ENCODE assay signal across 11 mouse cellular contexts in genomic region chr19:7055173-7055572, GRCm38 (mm10). TPM values are rescaled to one million over a fixed set of nuclear protein-coding genes. Genes with fewer than 3 reads are reported as not detected.
DNase-seq lines count a peak whose midpoint lies in the region; ATAC-seq and TF ChIP-seq lines count a peak whose summit lies in the region.
"Had no signal": no experiment of that assay in that cellular context is flagged by ENCODE, and none has a peak within 500 bp of the region (broad histone marks: within the 10 kb centered on the region; RNA-seq: fewer than 3 reads in every experiment).

No protein-coding gene starts in this region.

- H3K9me3 ChIP-seq in lung, embryonic 14.5 days (ENCODE audit: low read depth, low read length) = no peaks in the 10 kb centered on the region
- H3K9me3 ChIP-seq in intestine, embryonic 15.5 days = no peaks in the 10 kb centered on the region
- H3K9me3 ChIP-seq: neural tube, embryonic 15.5 days had no signal

- no peak overlapping the region for H3K4me2 ChIP-seq in lung, embryonic 14.5 days
- H3K4me2 ChIP-seq in intestine, embryonic 15.5 days (replicated peaks) = no peak overlapping the region
- H3K4me2 ChIP-seq: hindbrain, embryonic 14.5 days had no signal

- WGBS in lung, embryonic 14.5 days = 33% methylated on average over 3 of the region's 3 CpGs
- 40% methylated on average over 3 of the region's 3 CpGs for WGBS in intestine, embryonic 15.5 days

- no peak overlapping the region for H3K27ac ChIP-seq in lung, embryonic 14.5 days (ENCODE audit: low read depth)
- no peak overlapping the region for H3K27ac ChIP-seq in intestine, embryonic 15.5 days
- H3K27ac ChIP-seq: hindbrain, embryonic 14.5 days; neural tube, embryonic 15.5 days had no signal

- H3K9ac ChIP-seq in lung, embryonic 14.5 days = no peak overlapping the region
- H3K9ac ChIP-seq in intestine, embryonic 15.5 days = no peak overlapping the region
- H3K9ac ChIP-seq: forebrain, postnatal 0 days; neural tube, embryonic 15.5 days had no signal

- H3K27me3 ChIP-seq in lung, embryonic 14.5 days (ENCODE audit: insufficient read depth, low read length) = no peaks in the 10 kb centered on the region
- no peaks in the 10 kb centered on the region for H3K27me3 ChIP-seq in intestine, embryonic 15.5 days (replicated peaks)

- TF ChIP-seq CTCF in lung, embryonic 14.5 days (IDR thresholded peaks at IDR 0.05; ENCODE audit: low read depth) = peak; percentile 17; the same call in 1 of the 2 replicates

- intact Hi-C loops in gastrocnemius, postnatal 14 days (cut with DNase I; ENCODE audit: low total_unique reads) = no loop called here

- H3K4me3 ChIP-seq in lung, embryonic 14.5 days (ENCODE audit: low read depth, low read length) = no peak overlapping the region
- H3K4me3 ChIP-seq in intestine, embryonic 15.5 days (replicated peaks) = no peak overlapping the region
- H3K4me3 ChIP-seq: neural tube, embryonic 15.5 days had no signal

- H3K36me3 ChIP-seq in lung, embryonic 14.5 days (ENCODE audit: insufficient read depth) = no peaks in the 10 kb centered on the region
- no peaks in the 10 kb centered on the region for H3K36me3 ChIP-seq in intestine, embryonic 15.5 days
- H3K36me3 ChIP-seq: neural tube, embryonic 15.5 days had no signal

- no peak for ATAC-seq in lung, embryonic 14.5 days (ENCODE audit: insufficient read depth)
- ATAC-seq in monocyte, adult 5-6 weeks (replicated peaks; ENCODE audit: insufficient number of reproducible peaks, low FRiP score, low TSS enrichment, poor library complexity, severe bottlenecking) = no peak
- ATAC-seq in intestine, embryonic 15.5 days = no peak
- ATAC-seq: forebrain, postnatal 0 days had no signal

- DNase-seq in gastrocnemius, postnatal 14 days = peak; percentile 61
- no peak for DNase-seq in gastrocnemius, postnatal 10 days
- peak; percentile 58 for DNase-seq in lung, embryonic 14.5 days
- DNase-seq in lung, postnatal 25 days (ENCODE audit: low spot score) = no peak
- peak; percentile 86 for DNase-seq in adipocyte (ENCODE audit: low spot score)
- peak; percentile 67 for DNase-seq in skeletal muscle tissue, adult 2 months (ENCODE audit: low read depth, low spot score)
- DNase-seq: forebrain, postnatal 0 days had no signal

- H3K4me1 ChIP-seq in lung, embryonic 14.5 days (ENCODE audit: insufficient read depth) = peaks cover 15% of the 10 kb centered on the region
- H3K4me1 ChIP-seq in intestine, embryonic 15.5 days (replicated peaks) = peaks cover 23% of the 10 kb centered on the region

RNA-seq across cellular contexts. Expression of gene Macrod1, which starts 1.4 kb away (rescaled TPM):
- 100 to 1,000 TPM; 187 to 192 TPM for total RNA-seq in gastrocnemius, postnatal 14 days (2021)
- 100 to 1,000 TPM; 201 to 216 TPM for total RNA-seq in gastrocnemius, postnatal 10 days (2021)
- polyA plus RNA-seq in lung, embryonic 14.5 days (2014; fragmentation: Nextera tagmentation; extraction: Ambion mirVana) = 11.0 and 11.4 TPM in 2 replicates
- 0.32 to 1.8 TPM in 2 of 3 replicates, not detected in the other for total RNA-seq in monocyte, adult 5-6 weeks (2017)
- polyA plus RNA-seq in intestine, embryonic 15.5 days (2015; fragmentation: Nextera tagmentation; extraction: Ambion mirVana) = 11.8 and 11.9 TPM in 2 replicates

RNA-seq across cellular contexts. Expression of gene Stip1, which starts 15.4 kb away (rescaled TPM):
- 10 to 100 TPM; 80.3 to 92.4 TPM for total RNA-seq in gastrocnemius, postnatal 14 days (2021)
- total RNA-seq in gastrocnemius, postnatal 10 days (2021) = 100 to 1,000 TPM in 1 of 2 experiments, 10 to 100 TPM in 1; 98.2 to 100 TPM
- 250 and 255 TPM in 2 replicates for polyA plus RNA-seq in lung, embryonic 14.5 days (2014; fragmentation: Nextera tagmentation; extraction: Ambion mirVana)
- 86.9 to 106 TPM (median 100 TPM) in 3 replicates for total RNA-seq in monocyte, adult 5-6 weeks (2017)
- polyA plus RNA-seq in intestine, embryonic 15.5 days (2015; fragmentation: Nextera tagmentation; extraction: Ambion mirVana) = 211 and 214 TPM in 2 replicates

RNA-seq across cellular contexts. Expression of gene Fermt3, which starts 35.9 kb away (rescaled TPM):
- 1 to 10 TPM; 2.0 to 2.2 TPM for total RNA-seq in gastrocnemius, postnatal 14 days (2021)
- 1 to 10 TPM; 1.7 to 4.9 TPM for total RNA-seq in gastrocnemius, postnatal 10 days (2021)
- polyA plus RNA-seq in lung, embryonic 14.5 days (2014; fragmentation: Nextera tagmentation; extraction: Ambion mirVana) = 8.6 and 9.1 TPM in 2 replicates
- 265 to 357 TPM (median 285 TPM) in 3 replicates for total RNA-seq in monocyte, adult 5-6 weeks (2017)
- polyA plus RNA-seq in intestine, embryonic 15.5 days (2015; fragmentation: Nextera tagmentation; extraction: Ambion mirVana) = 9.8 and 10.1 TPM in 2 replicates

RNA-seq across cellular contexts. Expression of gene Flrt1, which starts 50.4 kb away (rescaled TPM):
- total RNA-seq in gastrocnemius, postnatal 14 days (2021) = under 1 TPM; 0.27 to 0.51 TPM
- under 1 TPM; 0.61 to 0.99 TPM for total RNA-seq in gastrocnemius, postnatal 10 days (2021)
- polyA plus RNA-seq in lung, embryonic 14.5 days (2014; fragmentation: Nextera tagmentation; extraction: Ambion mirVana) = 1.4 and 2.0 TPM in 2 replicates
- total RNA-seq in monocyte, adult 5-6 weeks (2017) = 0.10 TPM in 1 of 3 replicates, not detected in the others
- polyA plus RNA-seq in intestine, embryonic 15.5 days (2015; fragmentation: Nextera tagmentation; extraction: Ambion mirVana) = 1.8 and 2.1 TPM in 2 replicates

RNA-seq across cellular contexts. Expression of gene Trpt1, which starts 59.2 kb away (rescaled TPM):
- total RNA-seq in gastrocnemius, postnatal 14 days (2021) = 10 to 100 TPM; 19.7 to 20.1 TPM
- 10 to 100 TPM; 19.1 to 20.8 TPM for total RNA-seq in gastrocnemius, postnatal 10 days (2021)
- 9.0 and 10.5 TPM in 2 replicates for polyA plus RNA-seq in lung, embryonic 14.5 days (2014; fragmentation: Nextera tagmentation; extraction: Ambion mirVana)
- 2.5 to 5.0 TPM (median 3.0 TPM) in 3 replicates for total RNA-seq in monocyte, adult 5-6 weeks (2017)
- 6.9 and 9.0 TPM in 2 replicates for polyA plus RNA-seq in intestine, embryonic 15.5 days (2015; fragmentation: Nextera tagmentation; extraction: Ambion mirVana)

Comparison
In these comparisons a context has a peak if more than half of its experiments do, and no peak if none do; other contexts are left out.
1. DNase-seq: peak in gastrocnemius, postnatal 14 days (single experiment), lung, embryonic 14.5 days (single experiment), adipocyte (single experiment) and skeletal muscle tissue, adult 2 months (single experiment); none in gastrocnemius, postnatal 10 days (single experiment) and lung, postnatal 25 days (single experiment).
2. RNA of gene Macrod1, which starts 1.4 kb away (total RNA-seq): 201 to 216 TPM in gastrocnemius, postnatal 10 days and 187 to 192 TPM in gastrocnemius, postnatal 14 days; 0.32 to 1.8 TPM in monocyte, adult 5-6 weeks; every median in the first group is over 10 times any median in the second.
3. RNA of gene Fermt3, which starts 35.9 kb away (total RNA-seq): 265 to 357 TPM in monocyte, adult 5-6 weeks; 1.7 to 4.9 TPM in gastrocnemius, postnatal 10 days and 2.0 to 2.2 TPM in gastrocnemius, postnatal 14 days; every median in the first group is over 10 times any median in the second.